Comparison of ENCODE assay signal across 13 mouse cellular contexts in genomic region chr5:148383841-148384500, GRCm38 (mm10). TPM values are rescaled to one million over a fixed set of nuclear protein-coding genes. Genes with fewer than 3 reads are reported as not detected.
DNase-seq lines count a peak whose midpoint lies in the region; ATAC-seq lines count a peak whose summit lies in the region.
"Had no signal": no experiment of that assay in that cellular context is flagged by ENCODE, and none has a peak within 500 bp of the region (broad histone marks: within the 10 kb centered on the region; RNA-seq: fewer than 3 reads in every experiment).

No protein-coding gene starts in this region.

- H3K4me3 ChIP-seq in hindbrain, embryonic 13.5 days = no peak overlapping the region
- no peak overlapping the region for H3K4me3 ChIP-seq in hindbrain, embryonic 12.5 days
- H3K4me3 ChIP-seq: limb, embryonic 13.5 days had no signal

- no peak overlapping the region for H3K4me2 ChIP-seq in hindbrain, embryonic 13.5 days
- no peak overlapping the region for H3K4me2 ChIP-seq in hindbrain, embryonic 12.5 days (replicated peaks)
- H3K4me2 ChIP-seq: limb, embryonic 13.5 days had no signal

- peaks cover 19% of the 10 kb centered on the region for H3K4me1 ChIP-seq in hindbrain, embryonic 13.5 days (replicated peaks)
- H3K4me1 ChIP-seq in hindbrain, embryonic 12.5 days = peaks cover 15% of the 10 kb centered on the region

- no peaks in the 10 kb centered on the region for H3K9me3 ChIP-seq in hindbrain, embryonic 13.5 days
- 0 out of 2 replicates have a peak, but pooled peaks cover 2% of the 10 kb centered on the region for H3K9me3 ChIP-seq in hindbrain, embryonic 12.5 days (replicated peaks)

- 68% methylated on average over 14 of the region's 14 CpGs for WGBS in hindbrain, embryonic 13.5 days
- 70% methylated on average over 14 of the region's 14 CpGs for WGBS in hindbrain, embryonic 12.5 days

- H3K27me3 ChIP-seq in hindbrain, embryonic 13.5 days = no peaks in the 10 kb centered on the region
- no peaks in the 10 kb centered on the region for H3K27me3 ChIP-seq in hindbrain, embryonic 12.5 days
- H3K27me3 ChIP-seq: limb, embryonic 13.5 days had no signal

- 0 out of 2 replicates have a peak overlapping the region, but pooled peaks have one; percentile 44 for H3K27ac ChIP-seq in hindbrain, embryonic 13.5 days
- no peak overlapping the region for H3K27ac ChIP-seq in hindbrain, embryonic 12.5 days
- H3K27ac ChIP-seq: limb, embryonic 13.5 days; macrophage had no signal

- peak; percentile 69 to 81 for DNase-seq in adrenal gland, adult (ENCODE audit: inconsistent age in 2 of 2, low spot score in 1 of 2)
- no peak for DNase-seq in adrenal gland, postnatal 25 days
- DNase-seq in urinary bladder, postnatal 14 days (ENCODE audit: low spot score) = peak; percentile 47
- DNase-seq in urinary bladder, adult 18-20 months (ENCODE audit: low spot score in 2 of 2) = no peak
- no peak for DNase-seq in gastrocnemius, adult 8-10 months (ENCODE audit: low spot score in 2 of 2)
- DNase-seq in Muller cell, postnatal 12 days (ENCODE audit: inconsistent ontology term) = no peak
- DNase-seq: gastrocnemius, postnatal 14 days; heart, postnatal 10 days; right cerebral cortex, postnatal 25 days had no signal

- H3K9ac ChIP-seq in hindbrain, embryonic 13.5 days = no peak overlapping the region
- no peak overlapping the region for H3K9ac ChIP-seq in hindbrain, embryonic 12.5 days
- H3K9ac ChIP-seq: limb, embryonic 13.5 days had no signal

- H3K36me3 ChIP-seq in hindbrain, embryonic 13.5 days = no peaks in the 10 kb centered on the region
- no peaks in the 10 kb centered on the region for H3K36me3 ChIP-seq in hindbrain, embryonic 12.5 days
- H3K36me3 ChIP-seq: limb, embryonic 13.5 days had no signal

- no peak for ATAC-seq in hindbrain, embryonic 13.5 days (ENCODE audit: low FRiP score)
- ATAC-seq in hindbrain, embryonic 12.5 days (ENCODE audit: low FRiP score) = no peak

RNA-seq across cellular contexts. Expression of gene Slc7a1, which starts 15.7 kb away (rescaled TPM):
- total RNA-seq in adrenal gland, postnatal 25 days (2021) = 86.8 and 106 TPM in 2 replicates
- polyA plus RNA-seq in hindbrain, embryonic 13.5 days (2015; fragmentation: Nextera tagmentation; extraction: Ambion mirVana) = 29.6 and 31.3 TPM in 2 replicates
- 15.4 and 17.1 TPM in 2 replicates for polyA plus RNA-seq in hindbrain, embryonic 12.5 days (2016; fragmentation: Nextera tagmentation; extraction: Ambion mirVana)
- total RNA-seq in gastrocnemius, adult 8-10 months (2022) = 1 to 10 TPM; 1.5 to 3.5 (median 1.9) TPM

Comparison
In these comparisons a context has a peak if more than half of its experiments do, and no peak if none do; other contexts are left out.
1. DNase-seq: peak in adrenal gland, adult (2 of 2) and urinary bladder, postnatal 14 days (single experiment); none in adrenal gland, postnatal 25 days (single experiment), urinary bladder, adult 18-20 months (0 of 2), gastrocnemius, adult 8-10 months (0 of 2) and Muller cell, postnatal 12 days (single experiment).
2. RNA of gene Slc7a1, which starts 15.7 kb away (total RNA-seq): 86.8 to 106 TPM in adrenal gland, postnatal 25 days; 1.5 to 3.5 TPM in gastrocnemius, adult 8-10 months; every median in the first group is over 10 times any median in the second.